15 mouse cellular contexts compared by ENCODE assay signal in genomic region chr3:142839961-142840360, GRCm38 (mm10).
"Had no signal": no experiment of that assay in that cellular context is flagged by ENCODE, and none has a peak within 500 bp of the region (broad histone marks: within the 10 kb centered on the region; RNA-seq: fewer than 3 reads in every experiment).

No protein-coding gene starts in this region.

- H3K27ac ChIP-seq: macrophage; midbrain, embryonic 12.5 days; neural tube, embryonic 12.5 days; stomach, embryonic 15.5 days; stomach, postnatal 0 days had no signal

- H3K4me1 ChIP-seq: neural tube, embryonic 12.5 days; stomach, embryonic 15.5 days had no signal

- DNase-seq: lung, adult 18-20 months; lung, embryonic 14.5 days; lung, postnatal 10 days; lung, postnatal 36 days; midbrain, embryonic 14.5 days; right cerebral cortex, postnatal 14 days; thymus, adult 2 months; thymus, postnatal 25 days; thymus, postnatal 4 days had no signal

- H3K9ac ChIP-seq: lung, embryonic 14.5 days; midbrain, embryonic 12.5 days; neural tube, embryonic 12.5 days; stomach, embryonic 15.5 days had no signal

- H3K36me3 ChIP-seq: midbrain, embryonic 12.5 days; neural tube, embryonic 12.5 days; stomach, embryonic 15.5 days had no signal

- H3K4me3 ChIP-seq: megakaryocyte, embryonic 14.5 days; midbrain, embryonic 12.5 days; neural tube, embryonic 12.5 days; stomach, embryonic 15.5 days had no signal

- H3K9me3 ChIP-seq: megakaryocyte, embryonic 14.5 days; midbrain, embryonic 12.5 days; neural tube, embryonic 12.5 days; stomach, embryonic 15.5 days had no signal
